Mouse (Mus musculus) forebrain, postnatal 0 days (tissue): ENCODE results near the gene Lrrc41. TPM values are rescaled to one million over a fixed set of nuclear protein-coding genes. Genes with fewer than 3 reads are reported as not detected.

Source experiments
- ATAC-seq: fragments of 200-750 bp; cut with Nextera tagmentation; 2 replicates; pipeline ENCODE4 v1.8.0; 2017; ENCODE audit warnings: mild to moderate bottlenecking, moderate library complexity
- DNase-seq: peaks from one replicate; pipeline ENCODE4 v3.0.0-alpha.2; 2015
- H3K27ac ChIP-seq: fragments of 300-500 bp; sonication (generic); 2 replicates; pipeline ENCODE4 v1.5.1; 2014; ENCODE audit warnings: low read depth, mild to moderate bottlenecking, antibody characterized with exemption, low read length, moderate library complexity, mixed read lengths
- H3K27me3 ChIP-seq: fragments of 300-500 bp; sonication (generic); 2 replicates; pipeline ENCODE4 v1.6.1; 2014; ENCODE audit warnings: mild to moderate bottlenecking, low read length, mixed read lengths; ENCODE audit not compliant: insufficient read depth
- H3K36me3 ChIP-seq: fragments of 300-500 bp; sonication (generic); 2 replicates; pipeline ENCODE4 v1.6.1; 2014; ENCODE audit warnings: mild to moderate bottlenecking, moderate library complexity; ENCODE audit not compliant: insufficient read depth
- H3K4me1 ChIP-seq: fragments of 300-500 bp; sonication (generic); 2 replicates; pipeline ENCODE4 v1.6.1; 2014; ENCODE audit warnings: antibody characterized with exemption; ENCODE audit not compliant: insufficient read depth
- H3K4me2 ChIP-seq: fragments of 300-500 bp; sonication (generic); 2 replicates; pipeline ENCODE4 v1.6.1; 2014; ENCODE audit warnings: low read depth, mild to moderate bottlenecking, moderate library complexity
- H3K4me3 ChIP-seq: fragments of 300-500 bp; sonication (generic); 2 replicates; pipeline ENCODE4 v1.5.1; 2014; ENCODE audit warnings: low read depth, low read length, mixed read lengths
- H3K9ac ChIP-seq: fragments of 300-500 bp; sonication (generic); 2 replicates; pipeline ENCODE4 v1.6.1; 2014; ENCODE audit warnings: mild to moderate bottlenecking
- H3K9me3 ChIP-seq: fragments of 300-500 bp; sonication (generic); 2 replicates; pipeline ENCODE4 v1.6.1; 2016; ENCODE audit warnings: low read length
- CTCF ChIP-seq: sonication (generic); IDR thresholded peaks from 2 replicates; pipeline ENCODE4 v1.5.1; 2016; ENCODE audit warnings: antibody characterized with exemption, control low read depth, low read depth
- WGBS: fragments of 180-500 bp; shearing (Covaris S2); extraction: QIAGEN DNeasy Blood & Tissue Kit; methylation state at CpG from one replicate; pipeline ENCODE4 v1.1.7; 2014; 5-methylcytosine and 5-hydroxymethylcytosine counted together
- polyA plus RNA-seq: library from polyadenylated mRNA; unstranded; fragments of >200 nt; fragmentation: Nextera tagmentation; extraction: Ambion mirVana; gene quantifications from 2 replicates; pipeline ENCODE4 v1.2.1, GENCODE M21; 2015
- total RNA-seq: library from RNA; depleted of rRNA; stranded (reverse); fragments of >200 nt; gene quantifications from 2 replicates; pipeline ENCODE4 v1.2.3, GENCODE M21; 2014

The Lrrc41 gene
- total and polyA plus RNA-seq, 2 experiments from 2014 or later: 67.5 to 98.4 TPM

- Histone ChIP-seq H3K9ac (no peak overlapping the region), H3K36me3 (no peaks in the 10 kb centered on the region), H3K4me1 (peaks cover 3% of the 10 kb centered on the region; the same call in 1 of the 2 replicates), H3K4me2 (no peak overlapping the region), H3K9me3 (no peaks in the 10 kb centered on the region), H3K4me3 (no peak overlapping the region), H3K27me3 (no peaks in the 10 kb centered on the region), H3K27ac (no peak overlapping the region)
- 73% methylated on average over 7 of the region's 7 CpGs for WGBS
- no peak for DNase-seq
- no peak for TF ChIP-seq CTCF
- no peak for ATAC-seq
These were observed 26.7 kb upstream of the Lrrc41 start for GRCm38 (mm10) chr4:116048130-116048920.

GRCm38 (mm10) chr4:116049211-116049610 lies 25.9 kb upstream of the Lrrc41 start:
- 81% methylated on average over 3 of the region's 3 CpGs for WGBS
- TF ChIP-seq CTCF: no peak
- Histone ChIP-seq H3K4me1 (peaks cover 3% of the 10 kb centered on the region; the same call in 1 of the 2 replicates), H3K9me3 (no peaks in the 10 kb centered on the region), H3K4me3 (no peak overlapping the region), H3K36me3 (no peaks in the 10 kb centered on the region), H3K9ac (no peak overlapping the region), H3K4me2 (no peak overlapping the region), H3K27ac (no peak overlapping the region), H3K27me3 (no peaks in the 10 kb centered on the region)
- ATAC-seq (no peak), DNase-seq (no peak)

- Histone ChIP-seq H3K4me1 (peaks cover 3% of the 10 kb centered on the region; the same call in 1 of the 2 replicates), H3K9me3 (no peaks in the 10 kb centered on the region), H3K27me3 (no peaks in the 10 kb centered on the region), H3K36me3 (no peaks in the 10 kb centered on the region), H3K27ac (peak overlapping the region; percentile 83), H3K4me2 (peak overlapping the region; percentile 57), H3K9ac (peak overlapping the region; percentile 51), H3K4me3 (peak overlapping the region; percentile 53)
- no peak for ATAC-seq
- DNase-seq: peak; percentile 20
- TF ChIP-seq CTCF: peak; percentile 45
- 8% methylated on average over 22 of the region's 22 CpGs for WGBS
These were observed 22.4 kb upstream of the Lrrc41 start for GRCm38 (mm10) chr4:116052526-116053293.

- under 1% methylated on average over 34 of the region's 35 CpGs for WGBS
- peak within 1 kb of the TSS; percentile 83 for H3K27ac ChIP-seq
- peaks cover 3% of the 10 kb centered on the region; the same call in 1 of the 2 replicates for H3K4me1 ChIP-seq
- no peaks in the 10 kb centered on the region for H3K36me3 ChIP-seq
- H3K4me3 ChIP-seq: peak within 1 kb of the TSS; percentile 53
- TF ChIP-seq CTCF: no peak; the same call in 1 of the 2 replicates
- peak within 1 kb of the TSS; percentile 51 for H3K9ac ChIP-seq
- H3K9me3 ChIP-seq: no peaks in the 10 kb centered on the region
- peak within 1 kb of the TSS; percentile 57 for H3K4me2 ChIP-seq
- H3K27me3 ChIP-seq: no peaks in the 10 kb centered on the region
- peak; percentile 98 for ATAC-seq
- DNase-seq: peak; percentile 94
These were observed 21.6 kb upstream of the Lrrc41 start, which contains the start of gene Nsun4 for GRCm38 (mm10) chr4:116053399-116053961. TSS of gene Nsun4 (minus strand) at chr4:116053876.

- H3K9ac ChIP-seq: no peak overlapping the region
- TF ChIP-seq CTCF: no peak
- WGBS: 3% methylated on average over 1 of the region's 1 CpGs
- no peak overlapping the region for H3K27ac ChIP-seq
- H3K9me3 ChIP-seq: no peaks in the 10 kb centered on the region
- no peak for DNase-seq
- H3K4me1 ChIP-seq: peaks cover 3% of the 10 kb centered on the region; the same call in 1 of the 2 replicates
- no peaks in the 10 kb centered on the region for H3K27me3 ChIP-seq
- no peak for ATAC-seq
- H3K4me2 ChIP-seq: no peak overlapping the region
- no peaks in the 10 kb centered on the region for H3K36me3 ChIP-seq
- no peak overlapping the region for H3K4me3 ChIP-seq
These were observed 17.5 kb upstream of the Lrrc41 start for GRCm38 (mm10) chr4:116057559-116057958.

GRCm38 (mm10) chr4:116059012-116059726 lies 15.9 kb upstream of the Lrrc41 start:
- ATAC-seq (no peak), DNase-seq (no peak)
- no peak overlapping the region for H3K9ac ChIP-seq
- H3K4me2 ChIP-seq: no peak overlapping the region
- WGBS: 77% methylated on average over 5 of the region's 5 CpGs
- no peaks in the 10 kb centered on the region for H3K4me1 ChIP-seq
- no peaks in the 10 kb centered on the region for H3K9me3 ChIP-seq
- no peak for TF ChIP-seq CTCF
- no peaks in the 10 kb centered on the region for H3K27me3 ChIP-seq
- no peak overlapping the region for H3K4me3 ChIP-seq
- no peaks in the 10 kb centered on the region for H3K36me3 ChIP-seq
- H3K27ac ChIP-seq: no peak overlapping the region
